Mouse (Mus musculus): ENCODE results near the gene Pbx1.

- TF ChIP-seq CTCF (IDR thresholded peaks at IDR 0.05; ENCODE audit: low read depth): no peak
- no peak for TF ChIP-seq EP300 (optimal IDR thresholded peaks at IDR 0.05)
These were observed 136.3 kb downstream of the Pbx1 start for GRCm38 (mm10) chr1:168295782-168296181.
